Mouse (Mus musculus) heart, postnatal 0 days (tissue): ENCODE results near the gene Jarid2.

Source experiments
- CTCF ChIP-seq: IDR thresholded peaks from 2 replicates; pipeline ENCODE4 v1.5.1; 2016; ENCODE audit warnings: antibody characterized with exemption, control low read depth, low read depth
- EP300 ChIP-seq: IDR thresholded peaks from 2 replicates; pipeline ENCODE4 v1.6.1; 2016; ENCODE audit warnings: antibody characterized with exemption, low read depth

GRCm38 (mm10) chr13:44811021-44811420 is 81.7 kb downstream of the Jarid2 start:
- TF ChIP-seq CTCF = no peak
- TF ChIP-seq EP300 = no peak
